Mouse (Mus musculus) heart, embryonic 14.5 days (tissue): ENCODE results near the gene Osbpl10. TPM values are rescaled to one million over a fixed set of nuclear protein-coding genes. Genes with fewer than 3 reads are reported as not detected.
"Not testable (repeated sequence)": the region's sequence is repeated elsewhere in the genome, so short reads cannot be mapped to it uniquely, and the experiment has no call there.

ENCODE experiments used
- ATAC-seq: fragments of 200-750 bp; cut with Nextera tagmentation; 2 replicates; pipeline ENCODE4 v1.8.0; 2017; ENCODE audit warnings: low read depth, moderate TSS enrichment; ENCODE audit not compliant: insufficient number of reproducible peaks, insufficient read depth, low FRiP score
- H3K27ac ChIP-seq, 2 experiments: fragments of 200-500 bp in 1 of 2; fragments of 300-500 bp in 1 of 2; sonication (generic) in 1 of 2; replicated peaks in 1 of 2; 2 replicates each; pipeline ENCODE4 v1.5.1; 2012 to 2014; ENCODE audit warnings: low read depth in 2 of 2, low read length in 2 of 2, control low read depth in 1 of 2, mild to moderate bottlenecking in 1 of 2, mixed read lengths in 1 of 2; ENCODE audit not compliant: control insufficient read depth in 1 of 2, insufficient read depth in 1 of 2
- H3K27me3 ChIP-seq: fragments of 300-500 bp; sonication (generic); 2 replicates; pipeline ENCODE4 v1.6.1; 2014; ENCODE audit warnings: mild to moderate bottlenecking, low read length, control low read depth; ENCODE audit not compliant: control insufficient read depth, insufficient read depth
- H3K36me3 ChIP-seq: fragments of 300-500 bp; sonication (generic); 2 replicates; pipeline ENCODE4 v1.6.1; 2014; ENCODE audit warnings: mild to moderate bottlenecking, control low read depth, low read length, mixed read lengths; ENCODE audit not compliant: control insufficient read depth, insufficient read depth
- H3K4me1 ChIP-seq, 2 experiments: fragments of 200-500 bp in 1 of 2; fragments of 300-500 bp in 1 of 2; sonication (generic) in 1 of 2; 2 replicates each; pipeline ENCODE4 v1.6.1; 2012 to 2014; ENCODE audit warnings: low read length in 2 of 2, control low read depth in 1 of 2, mixed read lengths in 1 of 2; ENCODE audit not compliant: control insufficient read depth in 2 of 2, insufficient read depth in 2 of 2
- H3K4me2 ChIP-seq: fragments of 300-500 bp; sonication (generic); 2 replicates; pipeline ENCODE4 v1.6.1; 2014; ENCODE audit warnings: mild to moderate bottlenecking, low read length
- H3K4me3 ChIP-seq, 2 experiments: fragments of 200-500 bp in 1 of 2; fragments of 300-500 bp in 1 of 2; sonication (generic) in 1 of 2; 2 replicates each; pipeline ENCODE4 v1.5.1; 2012 to 2014; ENCODE audit warnings: low read length in 2 of 2, mild to moderate bottlenecking in 2 of 2, control low read depth in 1 of 2, low read depth in 1 of 2, moderate library complexity in 1 of 2; ENCODE audit not compliant: control insufficient read depth in 1 of 2, insufficient read depth in 1 of 2
- H3K9ac ChIP-seq: fragments of 300-500 bp; sonication (generic); 2 replicates; pipeline ENCODE4 v1.6.1; 2014; ENCODE audit warnings: mild to moderate bottlenecking, low read length
- H3K9me3 ChIP-seq: fragments of 300-500 bp; sonication (generic); 2 replicates; pipeline ENCODE4 v1.6.1; 2016; ENCODE audit warnings: low read length, control low read depth; ENCODE audit not compliant: control insufficient read depth
- WGBS: fragments of 180-500 bp; shearing (Covaris S2); extraction: QIAGEN DNeasy Blood & Tissue Kit; methylation state at CpG from one replicate; pipeline ENCODE4 v1.1.7; 2014; 5-methylcytosine and 5-hydroxymethylcytosine counted together
- polyA plus RNA-seq: library from polyadenylated mRNA; unstranded; fragments of >200 nt; fragmentation: Nextera tagmentation; extraction: Ambion mirVana; gene quantifications from 2 replicates; pipeline ENCODE4 v1.2.1, GENCODE M21; 2014

Osbpl10 gene
- polyA plus RNA-seq, 1 experiment from 2014 or later: 2.2 TPM

DNA sequence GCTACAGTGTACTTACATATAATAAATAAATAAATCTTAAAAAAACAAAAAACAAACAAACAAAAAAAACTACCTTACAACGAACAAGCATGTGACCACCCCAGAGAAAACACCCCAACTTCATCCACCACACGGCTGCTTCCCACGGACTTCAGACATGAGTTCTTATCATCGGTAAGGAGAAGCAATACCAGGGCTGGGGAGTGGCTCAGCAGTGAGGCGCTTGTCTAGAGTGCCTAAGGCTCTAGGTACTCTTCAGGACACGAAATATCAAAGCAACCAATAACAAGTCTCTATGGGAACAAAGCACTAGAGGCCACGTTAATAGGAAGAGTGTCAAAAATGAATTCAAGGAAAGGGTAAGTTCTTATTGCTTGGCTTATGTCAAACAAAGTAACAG, 282.1 kb downstream of the Osbpl10 start:
- no peak overlapping the region for H3K4me3 ChIP-seq
- H3K36me3 ChIP-seq: peaks cover 47% of the 10 kb centered on the region
- no peak overlapping the region for H3K9ac ChIP-seq
- H3K4me2 ChIP-seq: no peak overlapping the region
- WGBS: 72% methylated on average over 7 of the region's 7 CpGs
- H3K27ac ChIP-seq: no peak overlapping the region
- H3K4me1 ChIP-seq: peaks cover 3 to 4% of the 10 kb centered on the region in 2 experiments; a peak in 1 of 4 replicates
- no peak for ATAC-seq
- no peaks in the 10 kb centered on the region for H3K27me3 ChIP-seq
- no peaks in the 10 kb centered on the region for H3K9me3 ChIP-seq

DNA sequence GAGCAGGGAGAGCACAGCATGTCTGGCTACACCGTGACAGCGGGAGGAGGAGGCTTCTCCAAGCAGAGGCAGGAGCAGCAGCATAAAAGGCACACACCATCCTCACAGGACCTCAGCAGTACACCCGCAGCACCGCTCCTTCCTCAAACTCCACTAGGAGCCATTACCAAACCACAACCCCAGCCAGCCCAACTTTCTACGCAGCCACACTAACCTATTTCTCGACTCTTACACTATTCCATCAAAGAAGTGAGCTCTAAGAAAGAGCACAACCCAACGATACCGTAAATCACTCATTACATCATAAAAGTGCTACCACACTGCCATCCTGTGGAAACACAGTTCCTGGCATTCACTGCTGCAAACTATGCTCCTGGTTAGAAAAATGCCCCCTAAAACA, 283.1 kb downstream of the Osbpl10 start:
- no peak for ATAC-seq
- no peaks in the 10 kb centered on the region for H3K27me3 ChIP-seq
- no peak overlapping the region for H3K4me3 ChIP-seq
- H3K36me3 ChIP-seq: peaks cover 46% of the 10 kb centered on the region
- H3K9me3 ChIP-seq: no peaks in the 10 kb centered on the region
- no peak overlapping the region for H3K27ac ChIP-seq
- no peak overlapping the region for H3K9ac ChIP-seq
- WGBS: 83% methylated on average over 8 of the region's 8 CpGs
- no peak overlapping the region for H3K4me2 ChIP-seq
- peaks cover 3 to 4% of the 10 kb centered on the region in 2 experiments; a peak in 1 of 4 replicates for H3K4me1 ChIP-seq

DNA sequence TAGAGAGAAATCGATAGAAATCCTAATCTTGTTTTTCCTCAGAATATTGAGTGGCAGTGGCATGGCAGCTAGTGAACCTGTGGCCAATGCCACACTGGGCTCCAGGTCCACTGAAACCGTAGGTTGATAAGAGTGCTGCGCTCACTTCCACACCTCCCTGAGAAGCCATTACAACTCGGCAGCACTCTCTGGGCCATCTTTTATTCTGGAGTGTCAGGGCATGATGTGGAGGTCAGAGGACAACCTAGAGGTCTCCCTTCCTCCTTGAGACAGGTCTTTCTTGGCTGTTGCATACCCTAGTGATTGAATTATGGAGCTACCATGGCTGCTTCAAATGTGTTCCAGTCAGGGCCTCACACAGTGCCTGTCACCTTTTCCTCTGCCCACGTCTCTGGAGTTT, 283.5 kb downstream of the Osbpl10 start:
- ATAC-seq: no peak
- Histone ChIP-seq H3K9ac (no peak overlapping the region), H3K36me3 (peaks cover 42% of the 10 kb centered on the region), H3K4me3 (no peak overlapping the region), H3K27ac (no peak overlapping the region), H3K4me1 (peaks cover 3 to 4% of the 10 kb centered on the region in 2 experiments; a peak in 1 of 4 replicates), H3K9me3 (no peaks in the 10 kb centered on the region), H3K27me3 (no peaks in the 10 kb centered on the region), H3K4me2 (no peak overlapping the region)
- WGBS: 82% methylated on average over 5 of the region's 5 CpGs

DNA sequence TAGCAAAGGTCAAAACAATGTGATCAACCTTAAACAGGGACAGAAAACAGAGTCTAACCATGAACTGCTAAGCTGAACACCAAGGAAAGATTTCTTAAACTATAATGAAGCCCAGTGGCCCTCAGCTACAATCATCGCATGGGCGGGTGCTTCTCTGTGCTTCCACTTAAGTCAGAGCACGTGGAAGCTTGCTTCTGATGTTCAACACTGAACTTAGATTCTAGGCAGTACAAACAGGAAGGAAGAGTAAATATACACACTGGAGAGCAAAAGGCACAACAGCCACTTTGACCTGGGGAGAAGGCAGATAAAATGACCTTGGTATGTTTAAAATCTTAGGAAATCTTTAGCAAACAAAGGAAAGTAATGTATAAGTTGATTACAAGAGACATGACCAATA, 293.2 kb downstream of the Osbpl10 start:
- Histone ChIP-seq H3K27ac (no peak overlapping the region), H3K36me3 (peaks cover 50% of the 10 kb centered on the region), H3K9me3 (no peaks in the 10 kb centered on the region), H3K4me3 (no peak overlapping the region), H3K9ac (no peak overlapping the region), H3K4me1 (no peaks in the 10 kb centered on the region), H3K27me3 (no peaks in the 10 kb centered on the region), H3K4me2 (no peak overlapping the region)
- 81% methylated on average over 3 of the region's 3 CpGs for WGBS
- no peak for ATAC-seq

DNA sequence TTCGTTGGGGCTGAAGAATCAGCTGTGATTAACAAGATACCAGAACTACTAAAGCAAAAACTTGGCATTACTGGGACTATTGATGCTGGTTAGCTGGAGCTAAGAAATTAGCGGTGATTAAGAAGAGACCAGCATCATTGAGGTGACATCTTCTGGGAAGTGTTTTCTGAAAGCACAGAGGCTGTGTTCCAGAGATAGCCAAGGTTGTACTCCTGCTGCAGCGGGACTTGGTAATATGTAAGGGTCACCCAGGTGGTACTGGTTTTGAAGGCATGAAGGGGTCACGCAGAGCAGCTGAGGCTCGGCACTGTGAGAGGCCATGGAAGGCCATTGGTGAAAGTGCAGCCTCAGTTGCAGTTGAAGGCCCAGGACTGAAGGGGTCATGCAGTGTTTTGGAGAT, 294.1 kb downstream of the Osbpl10 start:
- not testable (repeated sequence) for H3K4me3 ChIP-seq, ATAC-seq, H3K27me3 ChIP-seq, H3K27ac ChIP-seq, H3K4me1 ChIP-seq, H3K9ac ChIP-seq, H3K4me2 ChIP-seq, H3K9me3 ChIP-seq
- peaks cover 51% of the 10 kb centered on the region for H3K36me3 ChIP-seq
- 97% methylated on average over 2 of the region's 5 CpGs for WGBS

DNA sequence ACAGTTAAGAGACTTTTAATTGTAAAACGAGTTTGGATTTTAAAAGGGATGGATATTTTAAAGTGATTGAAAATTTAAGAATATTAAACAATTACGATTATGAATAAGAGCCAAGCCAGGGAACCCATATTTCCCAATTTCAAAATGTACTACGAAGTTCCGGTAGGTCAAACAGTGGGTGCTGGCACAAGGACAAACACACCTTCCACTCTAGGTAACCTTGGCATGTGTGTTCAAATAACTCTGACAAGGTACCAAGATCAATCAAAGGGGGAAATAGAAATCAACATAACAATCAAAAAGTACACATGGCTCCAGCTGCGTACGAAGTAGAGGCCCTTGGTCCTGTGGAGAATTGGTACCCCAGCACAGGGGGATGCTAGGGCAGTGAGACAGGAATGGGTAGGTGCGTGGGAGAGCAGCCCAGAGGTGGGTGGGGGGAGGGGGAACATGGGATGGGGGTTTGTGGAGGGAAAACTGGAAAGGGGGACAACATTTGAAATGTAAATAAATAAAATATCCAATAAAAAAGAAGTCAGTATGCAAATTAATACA, 294.8 kb downstream of the Osbpl10 start:
- 95% methylated on average over 7 of the region's 7 CpGs for WGBS
- H3K4me1 ChIP-seq: no peaks in the 10 kb centered on the region
- H3K9me3 ChIP-seq: no peaks in the 10 kb centered on the region
- H3K9ac ChIP-seq: no peak overlapping the region
- no peak overlapping the region for H3K27ac ChIP-seq
- no peak overlapping the region for H3K4me3 ChIP-seq
- H3K36me3 ChIP-seq: peaks cover 59% of the 10 kb centered on the region
- H3K27me3 ChIP-seq: no peaks in the 10 kb centered on the region
- H3K4me2 ChIP-seq: no peak overlapping the region
- ATAC-seq: no peak

DNA sequence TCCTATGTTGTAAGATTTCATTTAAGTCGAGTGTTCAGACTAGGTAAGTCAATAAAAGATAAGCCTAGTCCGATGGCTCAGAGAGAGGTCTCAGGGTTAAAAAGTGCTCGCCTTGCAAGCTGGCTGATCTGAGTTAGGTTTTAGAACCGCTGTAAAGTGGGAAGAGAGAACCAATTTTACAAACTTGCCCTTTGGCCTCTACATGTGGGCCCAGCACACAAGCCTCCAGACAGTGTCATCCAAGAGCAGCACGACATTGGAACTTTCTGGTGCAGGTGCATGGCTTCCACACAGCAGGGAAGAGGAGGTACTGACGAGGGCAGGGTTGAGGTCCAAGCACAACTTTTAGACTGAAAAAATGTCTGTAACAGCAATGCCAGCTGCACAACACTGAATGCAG, 296.4 kb downstream of the Osbpl10 start:
- Histone ChIP-seq H3K27me3 (no peaks in the 10 kb centered on the region), H3K4me3 (no peak overlapping the region), H3K4me1 (no peaks in the 10 kb centered on the region), H3K27ac (no peak overlapping the region), H3K36me3 (peaks cover 75% of the 10 kb centered on the region), H3K4me2 (no peak overlapping the region), H3K9ac (no peak overlapping the region), H3K9me3 (no peaks in the 10 kb centered on the region)
- 92% methylated on average over 6 of the region's 6 CpGs for WGBS
- no peak for ATAC-seq

DNA sequence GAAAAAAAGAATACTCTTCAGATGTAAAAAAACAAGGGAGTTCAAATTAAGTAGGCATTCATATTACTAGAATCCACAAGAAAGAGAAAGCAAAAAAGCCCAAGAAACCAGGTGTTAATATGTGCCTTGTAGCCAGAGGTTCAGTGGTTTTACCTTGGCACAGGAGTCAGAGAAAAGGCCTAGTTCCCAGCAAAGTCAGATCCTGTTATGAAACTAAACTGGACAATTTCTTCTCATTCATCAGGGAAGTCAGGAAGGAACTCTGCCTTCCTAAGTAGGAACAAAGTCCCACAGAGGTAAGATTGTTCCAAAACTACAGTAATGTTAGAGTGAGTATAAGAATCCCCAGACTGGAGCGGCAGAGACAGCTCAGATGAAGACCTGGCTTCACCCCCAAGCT, 300.3 kb downstream of the Osbpl10 start:
- Histone ChIP-seq H3K9ac (no peak overlapping the region), H3K4me1 (no peaks in the 10 kb centered on the region), H3K4me2 (no peak overlapping the region), H3K27ac (no peak overlapping the region), H3K9me3 (no peaks in the 10 kb centered on the region), H3K36me3 (peaks cover 61% of the 10 kb centered on the region), H3K4me3 (no peak overlapping the region), H3K27me3 (no peaks in the 10 kb centered on the region)
- 97% methylated on average over 1 of the region's 1 CpGs for WGBS
- ATAC-seq: no peak
